Mouse (Mus musculus) megakaryocyte, embryonic 14.5 days (primary cell): Measurements from ENCODE around the gene Ptpra. TPM values are rescaled to one million over a fixed set of nuclear protein-coding genes. Genes with fewer than 3 reads are reported as not detected.

Source experiments
- H3K27me3 ChIP-seq: replicated peaks from 2 replicates; pipeline ENCODE3; 2012; ENCODE audit warnings: inconsistent platforms
- H3K36me3 ChIP-seq: replicated peaks from 2 replicates; pipeline ENCODE3; 2012; ENCODE audit warnings: low read length, inconsistent platforms, mixed read lengths
- H3K4me1 ChIP-seq: 2 replicates; pipeline ENCODE4 v1.6.1; 2012; ENCODE audit warnings: inconsistent platforms
- H3K4me3 ChIP-seq: replicated peaks from 2 replicates; pipeline ENCODE3; 2012; ENCODE audit warnings: moderate library complexity, mild to moderate bottlenecking, inconsistent platforms
- H3K9me3 ChIP-seq: 2 replicates; pipeline ENCODE4 v1.6.1; 2012; ENCODE audit warnings: inconsistent platforms
- FLI1 ChIP-seq: IDR thresholded peaks from 2 replicates; pipeline ENCODE4 v1.6.1; 2012; ENCODE audit warnings: low read length, inconsistent platforms, mixed read lengths
- GATA1 ChIP-seq: IDR thresholded peaks from 3 replicates; pipeline ENCODE4 v1.6.1; 2012; ENCODE audit warnings: mixed read lengths, low read length, inconsistent platforms, borderline replicate concordance
- polyA plus RNA-seq: library from polyadenylated mRNA; stranded (reverse); fragments of >175 nt; gene quantifications from 2 replicates; pipeline ENCODE4 v1.2.3, GENCODE M21; 2012; ENCODE audit warnings: low replicate concordance; ENCODE audit not compliant: insufficient read depth

The Ptpra gene
- 8.0 and 14.1 TPM in 2 replicates for polyA plus RNA-seq

DNA sequence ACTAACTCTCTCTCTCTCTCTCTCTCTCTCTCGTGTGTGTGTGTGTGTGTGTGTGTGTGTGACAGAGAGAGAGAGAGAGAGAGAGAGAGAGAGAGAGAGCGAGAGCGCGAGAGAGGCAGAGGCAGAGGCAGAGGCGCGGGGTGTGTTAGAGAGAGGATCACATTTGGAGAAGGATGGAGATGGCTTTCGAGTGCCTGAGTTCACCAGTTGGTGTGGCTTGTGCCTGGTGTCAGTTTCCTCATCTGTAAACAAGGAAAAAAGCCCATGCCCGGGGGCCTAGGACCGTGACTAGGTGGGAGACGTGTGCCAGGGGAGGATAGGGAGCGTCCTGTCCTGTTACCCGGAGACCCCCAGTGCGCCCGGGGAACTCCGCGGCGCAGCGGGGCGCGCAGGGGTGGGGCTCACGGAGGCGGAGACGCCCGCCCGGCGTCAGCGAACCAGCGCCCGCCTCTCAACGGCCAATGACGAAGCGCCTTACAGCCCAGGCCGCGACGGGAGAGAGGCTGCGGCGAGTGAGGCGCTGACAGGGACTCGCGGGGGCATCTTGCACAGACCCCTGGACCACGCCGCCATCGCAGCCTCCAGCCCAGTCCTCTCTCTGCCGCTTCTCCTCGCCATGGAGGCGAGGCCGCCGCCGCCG, at the start of gene Ptpra:
Gene Ptpra (plus strand): TSS at position 485 of the 640 bp plus-strand sequence.
- H3K9me3 ChIP-seq, result no peaks in the 10 kb centered on the region
- no peaks in the 10 kb centered on the region for H3K27me3 ChIP-seq
- no peak for TF ChIP-seq GATA1
- TF ChIP-seq FLI1, result no peak
- peak within 1 kb of the TSS; percentile 100 for H3K4me3 ChIP-seq
- peaks cover 8% of the 10 kb centered on the region for H3K36me3 ChIP-seq
- H3K4me1 ChIP-seq, result peaks cover 42% of the 10 kb centered on the region

DNA sequence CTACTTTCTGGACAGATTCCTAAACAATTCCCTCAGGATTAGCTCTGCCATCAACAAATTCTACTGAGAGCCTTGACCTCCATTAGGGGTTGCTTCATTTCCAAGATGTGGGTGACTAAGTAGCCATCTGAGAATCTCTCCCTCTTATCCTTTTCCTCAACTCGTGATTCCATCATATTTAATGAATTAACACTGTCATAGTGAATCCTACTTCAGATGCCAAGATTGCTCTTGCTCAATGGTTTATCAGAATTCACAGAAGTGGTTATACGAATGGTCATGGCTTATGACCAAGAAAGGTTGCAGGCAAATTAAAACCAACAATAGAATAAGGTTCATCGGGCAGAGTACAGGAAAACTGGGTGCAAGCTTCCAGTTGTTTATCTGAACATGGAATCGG, 48.2 kb upstream of the Ptpra start:
- Histone ChIP-seq H3K36me3 (no peaks in the 10 kb centered on the region), H3K4me3 (no peak overlapping the region), H3K4me1 (peaks cover 18% of the 10 kb centered on the region), H3K9me3 (peaks cover 17% of the 10 kb centered on the region), H3K27me3 (peaks cover 74% of the 10 kb centered on the region)
- TF ChIP-seq FLI1 (no peak), GATA1 (no peak)

DNA sequence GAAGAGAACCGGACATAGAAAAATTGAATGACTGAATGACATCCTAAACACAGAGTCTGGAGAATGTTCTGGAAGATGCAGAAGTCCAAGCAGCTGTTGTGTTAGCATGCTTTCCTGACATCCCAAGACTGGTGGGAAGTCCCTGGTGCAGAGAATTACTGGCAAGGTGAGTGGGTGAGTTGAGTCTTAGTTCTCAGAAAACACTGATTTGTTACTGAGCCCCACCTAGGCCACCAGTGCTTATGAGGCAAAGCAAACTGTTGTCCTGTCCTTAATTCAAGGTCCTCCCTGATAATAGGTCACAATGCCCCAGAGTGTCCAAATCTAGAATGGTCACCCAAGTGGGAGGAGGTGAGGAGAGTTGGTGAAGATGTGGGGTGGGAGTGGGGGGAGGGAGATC, 45.1 kb upstream of the Ptpra start, which contains the start of the genes Gm28372 and 1700020A23Rik:
Gene Gm28372 (plus strand): TSS at position 301 of the 400 bp plus-strand sequence.
Gene 1700020A23Rik (plus strand): TSS at position 321 of the 400 bp plus-strand sequence.
- Histone ChIP-seq H3K4me1 (peaks cover 8% of the 10 kb centered on the region), H3K9me3 (peaks cover 5% of the 10 kb centered on the region), H3K27me3 (peaks cover 61% of the 10 kb centered on the region), H3K36me3 (no peaks in the 10 kb centered on the region), H3K4me3 (no peak within 1 kb of the TSS)
- TF ChIP-seq FLI1 (no peak), GATA1 (no peak)

DNA sequence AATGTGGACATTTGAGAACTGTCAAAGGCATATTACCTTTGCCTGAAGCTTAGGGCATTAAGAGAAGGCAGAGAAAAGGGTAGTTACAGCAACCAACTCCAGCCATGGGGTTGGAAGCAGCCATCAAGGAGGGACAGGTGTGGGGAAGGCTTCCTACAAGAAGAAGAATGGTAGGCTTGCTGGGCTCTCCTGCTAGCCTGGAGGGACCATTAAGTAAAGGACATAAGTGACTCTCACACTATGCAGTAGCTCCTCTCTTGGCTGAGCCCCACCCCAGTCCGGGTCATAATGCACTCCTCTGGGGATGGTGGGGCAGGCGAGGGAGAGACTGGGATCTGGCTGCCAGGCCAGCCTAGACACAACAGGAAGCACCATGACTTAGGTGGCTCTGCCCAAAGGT, 43.9 kb upstream of the Ptpra start, which contains the start of gene Tmem239:
Gene Tmem239 (plus strand): TSS at position 301 of the 400 bp plus-strand sequence.
- no peaks in the 10 kb centered on the region for H3K36me3 ChIP-seq
- no peak within 1 kb of the TSS for H3K4me3 ChIP-seq
- no peaks in the 10 kb centered on the region for H3K9me3 ChIP-seq
- peaks cover 51% of the 10 kb centered on the region for H3K27me3 ChIP-seq
- no peak for TF ChIP-seq GATA1
- no peak for TF ChIP-seq FLI1
- H3K4me1 ChIP-seq, result peaks cover 4% of the 10 kb centered on the region

DNA sequence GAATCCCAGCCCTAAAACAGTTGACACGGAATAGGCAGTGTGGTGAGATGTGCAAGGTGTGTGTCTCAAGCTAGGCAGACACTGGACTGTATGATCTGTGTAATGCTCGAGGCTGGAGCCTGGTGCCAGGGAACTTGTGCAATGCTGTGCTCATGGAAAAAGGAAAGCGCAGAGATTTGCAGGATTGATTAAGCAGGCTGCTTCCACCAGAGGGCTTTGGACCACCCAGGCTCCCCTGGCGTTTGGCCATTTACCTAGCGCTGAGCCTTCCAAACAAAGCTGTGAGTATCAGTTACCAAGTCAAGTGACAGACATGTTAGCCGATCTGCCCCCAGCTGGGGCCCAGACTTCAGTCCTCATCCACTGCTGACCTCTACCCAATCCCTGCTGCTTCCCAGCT, 41.9 kb upstream of the Ptpra start:
- TF ChIP-seq GATA1 (no peak), FLI1 (no peak)
- peaks cover 9% of the 10 kb centered on the region for H3K4me1 ChIP-seq
- no peak overlapping the region for H3K4me3 ChIP-seq
- no peaks in the 10 kb centered on the region for H3K9me3 ChIP-seq
- no peaks in the 10 kb centered on the region for H3K36me3 ChIP-seq
- H3K27me3 ChIP-seq, result peaks cover 44% of the 10 kb centered on the region

DNA sequence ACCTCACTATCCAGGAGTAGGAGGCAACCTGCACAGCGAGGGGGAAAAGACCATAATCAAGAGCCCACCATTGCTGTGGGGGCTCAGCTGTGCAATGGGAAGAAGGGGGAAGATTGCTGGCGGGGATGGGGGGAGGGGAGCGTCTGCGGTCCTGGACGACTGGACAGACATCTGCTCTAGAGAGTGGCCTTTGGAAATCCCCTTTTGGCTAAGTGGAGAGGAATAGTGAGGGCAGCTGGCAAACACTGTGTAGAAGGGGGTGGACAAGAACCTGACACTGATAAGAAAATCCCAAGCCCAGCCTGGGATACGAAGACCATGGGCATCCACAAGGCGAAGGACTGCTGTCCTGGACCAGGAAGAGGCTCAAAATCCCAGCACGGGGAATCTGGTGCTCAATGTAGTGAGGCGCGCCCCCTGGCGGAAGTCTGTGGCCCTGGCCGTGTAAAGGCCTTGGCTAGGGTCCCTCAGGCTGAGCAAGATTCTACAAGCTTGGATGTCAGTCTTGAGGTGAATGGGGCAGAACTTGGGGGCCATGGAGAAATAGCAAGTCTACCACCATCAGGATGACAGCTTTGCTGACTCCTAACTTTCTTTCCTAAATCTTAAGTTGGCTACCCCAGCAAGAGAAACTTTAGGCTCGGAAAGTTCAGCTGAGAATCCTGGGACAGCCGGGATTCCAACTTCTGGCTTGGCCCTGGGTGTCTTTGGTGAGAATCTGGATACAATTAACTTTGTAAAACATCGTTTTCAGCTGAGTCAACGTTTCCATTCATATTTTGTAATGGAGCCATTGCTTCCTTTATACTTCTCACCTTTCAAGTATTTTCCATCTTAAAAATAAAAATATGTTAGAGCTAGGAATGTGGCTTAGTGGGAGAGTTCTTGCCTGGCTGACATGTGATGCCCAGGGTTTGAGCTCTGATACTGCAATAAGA, 38.3 kb upstream of the Ptpra start:
- H3K9me3 ChIP-seq, result no peaks in the 10 kb centered on the region
- peaks cover 18% of the 10 kb centered on the region for H3K27me3 ChIP-seq
- H3K4me3 ChIP-seq, result peak overlapping the region; percentile 12
- TF ChIP-seq FLI1 (no peak), GATA1 (no peak)
- peaks cover 5% of the 10 kb centered on the region for H3K36me3 ChIP-seq
- peaks cover 9% of the 10 kb centered on the region for H3K4me1 ChIP-seq

DNA sequence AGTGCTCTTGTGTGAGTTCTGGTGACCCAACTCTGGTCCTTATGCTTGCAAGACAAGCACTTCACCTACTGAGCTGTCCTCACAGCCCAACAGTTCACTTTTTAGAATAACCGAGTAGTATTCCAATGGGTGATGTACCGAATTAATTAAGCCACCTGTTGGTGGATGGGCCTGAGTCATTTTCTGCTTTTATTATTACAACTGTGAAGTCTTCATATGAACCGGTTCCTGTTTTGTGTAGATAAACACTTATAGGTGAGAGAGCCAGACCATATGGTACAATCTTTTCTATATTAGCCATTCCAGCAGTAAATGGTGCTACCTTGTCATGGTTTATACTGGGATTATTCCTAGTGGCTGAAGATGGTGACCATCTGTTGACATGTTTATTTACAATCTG, 37.3 kb upstream of the Ptpra start:
- no peak for TF ChIP-seq GATA1
- H3K4me1 ChIP-seq, result peaks cover 9% of the 10 kb centered on the region
- H3K27me3 ChIP-seq, result peaks cover 13% of the 10 kb centered on the region
- H3K36me3 ChIP-seq, result peaks cover 11% of the 10 kb centered on the region
- H3K9me3 ChIP-seq, result no peaks in the 10 kb centered on the region
- no peak overlapping the region for H3K4me3 ChIP-seq

DNA sequence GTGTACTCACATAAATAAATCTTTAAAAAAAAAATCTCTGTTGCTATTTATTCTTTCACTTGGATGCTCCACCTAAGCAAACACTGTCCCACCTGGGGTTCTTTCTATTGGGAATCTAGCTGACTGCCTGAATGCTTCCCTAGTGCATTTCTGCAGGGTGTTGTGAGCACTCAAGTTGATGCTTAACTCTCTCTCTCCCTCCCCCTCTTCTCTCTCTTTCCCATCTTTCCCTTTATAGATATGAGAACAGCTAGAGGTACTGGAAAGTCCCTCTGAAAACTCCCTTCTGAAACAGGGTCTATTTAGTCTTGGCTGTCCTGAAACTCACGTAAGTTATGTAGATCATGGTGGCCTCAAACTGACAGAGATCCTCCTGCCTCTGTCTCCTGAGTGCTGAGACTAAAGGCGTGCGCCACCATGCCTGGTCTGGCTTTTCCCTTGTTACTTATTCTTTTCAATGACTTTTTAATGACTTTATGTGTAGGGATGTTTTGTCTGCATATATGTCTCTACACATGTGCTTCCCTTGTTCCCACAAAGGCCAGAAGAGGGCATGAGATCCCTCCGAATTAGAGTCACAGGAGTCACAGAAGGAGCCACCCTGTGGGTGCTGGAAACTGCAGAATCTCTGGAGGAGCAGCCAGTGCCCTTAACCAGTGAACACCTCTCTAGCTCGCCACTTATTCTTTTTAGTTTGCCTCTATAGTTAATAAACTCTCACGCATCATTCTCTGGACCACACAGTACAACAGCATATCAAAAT, 35.8 kb upstream of the Ptpra start:
- Histone ChIP-seq H3K27me3 (peaks cover 6% of the 10 kb centered on the region), H3K4me3 (no peak overlapping the region), H3K36me3 (peaks cover 26% of the 10 kb centered on the region), H3K4me1 (peaks cover 9% of the 10 kb centered on the region), H3K9me3 (no peaks in the 10 kb centered on the region)
- no peak for TF ChIP-seq FLI1
- no peak for TF ChIP-seq GATA1

DNA sequence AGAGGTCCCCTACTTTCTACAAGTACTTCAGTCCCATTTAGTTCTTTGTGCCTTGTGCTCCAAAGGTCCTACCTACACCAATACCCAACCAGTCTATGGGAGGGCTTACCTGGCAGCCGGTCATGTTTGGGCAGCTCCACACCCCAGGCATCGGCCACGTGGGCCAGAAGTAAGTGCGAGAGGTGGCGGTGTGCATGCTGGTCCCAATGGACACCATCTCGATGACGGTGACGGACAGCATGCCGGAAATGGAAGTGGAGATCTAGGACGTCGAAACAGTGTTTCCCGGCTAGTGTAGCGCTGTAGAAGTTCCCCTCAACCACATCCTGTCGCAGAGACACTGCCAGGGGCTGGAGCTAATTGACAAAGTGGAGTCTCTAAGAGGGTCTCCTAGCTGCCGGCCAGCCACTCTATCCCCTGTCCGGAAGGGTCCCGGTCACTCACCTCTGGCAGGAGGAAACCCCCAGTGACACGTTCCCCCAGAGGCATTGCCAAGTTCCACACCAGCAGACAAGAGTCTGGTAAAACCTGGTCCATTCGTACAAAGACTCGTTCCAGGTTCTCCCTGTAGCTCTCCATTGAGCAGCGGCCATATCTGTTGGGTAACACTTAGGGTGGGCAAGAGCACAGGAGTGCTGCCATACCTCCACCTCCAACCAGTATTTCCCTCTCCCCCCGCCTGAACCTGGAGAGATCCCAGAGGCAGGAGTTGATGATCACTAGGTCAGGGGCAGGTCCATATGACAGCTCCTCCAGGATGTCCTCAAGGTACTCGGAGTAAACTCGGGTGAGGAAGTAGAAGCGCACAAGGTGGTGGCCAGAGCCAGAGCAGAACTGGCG, 28.1 kb upstream of the Ptpra start:
- H3K4me1 ChIP-seq, result peaks cover 64% of the 10 kb centered on the region
- H3K9me3 ChIP-seq, result no peaks in the 10 kb centered on the region
- peaks cover 56% of the 10 kb centered on the region for H3K36me3 ChIP-seq
- H3K27me3 ChIP-seq, result no peaks in the 10 kb centered on the region
- TF ChIP-seq FLI1, result no peak
- TF ChIP-seq GATA1, result no peak
- peak overlapping the region; percentile 35 for H3K4me3 ChIP-seq
